8 mouse cellular contexts compared by ENCODE assay signal in the genomic region with DNA sequence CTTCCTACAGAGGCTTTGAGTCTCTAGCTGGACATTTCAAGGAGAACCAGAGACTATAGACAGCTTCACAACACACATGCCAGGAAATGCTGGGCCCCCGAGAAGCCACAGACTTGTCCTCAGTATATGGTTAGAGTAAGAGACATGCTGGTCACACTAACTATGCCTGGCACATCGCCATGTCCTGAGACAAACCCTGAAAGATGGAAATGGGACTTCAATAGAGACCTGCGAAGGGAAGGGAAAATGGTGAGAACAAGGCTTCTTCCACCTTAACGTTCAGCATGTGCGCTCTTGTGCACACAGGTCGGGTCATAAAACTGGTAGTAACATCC. TPM values are rescaled to one million over a fixed set of nuclear protein-coding genes. Genes with fewer than 3 reads are reported as not detected.
DNase-seq lines count a peak whose midpoint lies in the region; ATAC-seq and TF ChIP-seq lines count a peak whose summit lies in the region.

No protein-coding gene starts in this region.

- H3K4me1 ChIP-seq in ES-Bruce4 (ENCODE audit: control insufficient read depth, insufficient read depth, low read length), result no peaks in the 10 kb centered on the region
- H3K4me1 ChIP-seq in liver, embryonic 11.5 days (replicated peaks; ENCODE audit: control insufficient read depth, insufficient read depth, low read length), result peaks cover 13% of the 10 kb centered on the region
- H3K4me1 ChIP-seq in stomach, embryonic 15.5 days, result no peaks in the 10 kb centered on the region

- TF ChIP-seq POLR2A in ES-Bruce4 (IDR thresholded peaks at IDR 0.05; ENCODE audit: insufficient read depth, low read length), result no peak

- H3K27ac ChIP-seq in ES-Bruce4 (ENCODE audit: insufficient read depth, low read length), result no peak overlapping the region
- H3K27ac ChIP-seq in liver, embryonic 11.5 days (ENCODE audit: low read depth, low read length), result no peak overlapping the region
- no peak overlapping the region for H3K27ac ChIP-seq in stomach, embryonic 15.5 days

- 0 out of 4 replicates have a peak, but pooled peaks have one; percentile 2 to 3 for ATAC-seq in hematopoietic stem cell, adult 5-6 weeks (replicated peaks in 1 of 2; ENCODE audit: insufficient read depth in 1 of 2, low FRiP score in 2 of 2, low TSS enrichment in 1 of 2, low read depth in 1 of 2, poor library complexity in 2 of 2, severe bottlenecking in 2 of 2)
- ATAC-seq in liver, embryonic 11.5 days (replicated peaks; ENCODE audit: low FRiP score), result no peak
- no peak for ATAC-seq in stomach, embryonic 15.5 days (ENCODE audit: insufficient read depth, low FRiP score, low read depth)

- no peaks in the 10 kb centered on the region for H3K36me3 ChIP-seq in ES-Bruce4 (ENCODE audit: control insufficient read depth, insufficient read depth, low read length, poor library complexity, severe bottlenecking)
- no peaks in the 10 kb centered on the region for H3K36me3 ChIP-seq in liver, embryonic 11.5 days (ENCODE audit: control insufficient read depth, insufficient read depth, low read length)
- no peaks in the 10 kb centered on the region for H3K36me3 ChIP-seq in stomach, embryonic 15.5 days

- 26% methylated on average over 6 of the region's 6 CpGs for WGBS in liver, embryonic 11.5 days
- WGBS in stomach, embryonic 15.5 days, result 57% methylated on average over 6 of the region's 6 CpGs

- peak overlapping the region; percentile 84 for H3K4me2 ChIP-seq in liver, embryonic 11.5 days
- H3K4me2 ChIP-seq in stomach, embryonic 15.5 days, result peak overlapping the region; percentile 79

- H3K4me3 ChIP-seq in ES-Bruce4 (ENCODE audit: low read depth, low read length), result peak overlapping the region; percentile 5
- H3K4me3 ChIP-seq in liver, embryonic 11.5 days (ENCODE audit: low read depth, low read length), result peak overlapping the region; percentile 39
- H3K4me3 ChIP-seq in stomach, embryonic 15.5 days (replicated peaks), result peak overlapping the region; percentile 34

- no peak for TF ChIP-seq EP300 in ES-Bruce4 (IDR thresholded peaks at IDR 0.05; ENCODE audit: insufficient read depth, low read depth, low read length)

- no peaks in the 10 kb centered on the region for H3K9me3 ChIP-seq in ES-Bruce4 (replicated peaks; ENCODE audit: control insufficient read depth, insufficient read depth, low read length, poor library complexity, severe bottlenecking)
- no peaks in the 10 kb centered on the region for H3K9me3 ChIP-seq in liver, embryonic 11.5 days (ENCODE audit: control insufficient read depth, low read length)
- H3K9me3 ChIP-seq in stomach, embryonic 15.5 days, result no peaks in the 10 kb centered on the region

- DNase-seq in adrenal gland, postnatal 10 days, result peak; percentile 53
- DNase-seq in adrenal gland, postnatal 4 days (ENCODE audit: low spot score in 2 of 2), result no peak
- no peak for DNase-seq in liver, embryonic 11.5 days (ENCODE audit: low spot score)
- no peak for DNase-seq in c-Kit-positive CD71-positive TER-119-positive erythroid progenitor cells, embryonic 14.5 days (ENCODE audit: low spot score)
- DNase-seq in ovary, postnatal 36 days (ENCODE audit: low spot score), result no peak

- no peaks in the 10 kb centered on the region for H3K27me3 ChIP-seq in ES-Bruce4 (ENCODE audit: control insufficient read depth, insufficient read depth, low read length, poor library complexity, severe bottlenecking)
- peaks cover 10% of the 10 kb centered on the region; the same call in 1 of the 2 replicates for H3K27me3 ChIP-seq in liver, embryonic 11.5 days (replicated peaks; ENCODE audit: control insufficient read depth, insufficient read depth, low read length)
- H3K27me3 ChIP-seq in stomach, embryonic 15.5 days (replicated peaks), result no peaks in the 10 kb centered on the region

- no peak overlapping the region for H3K9ac ChIP-seq in ES-Bruce4 (ENCODE audit: low read depth, poor library complexity, severe bottlenecking)
- H3K9ac ChIP-seq in liver, embryonic 11.5 days (ENCODE audit: low read depth, low read length), result no peak overlapping the region
- H3K9ac ChIP-seq in stomach, embryonic 15.5 days, result no peak overlapping the region

- no peak for TF ChIP-seq CTCF in ES-Bruce4 (IDR thresholded peaks at IDR 0.05; ENCODE audit: low read depth, low read length)

RNA-seq across cellular contexts. Expression of a gene that starts 38.9 kb away (rescaled TPM):
- total RNA-seq in adrenal gland, postnatal 10 days (2021), result 10 to 100 TPM; 53.1 to 58.5 TPM
- total RNA-seq in adrenal gland, postnatal 4 days (2021), result 10 to 100 TPM; 59.5 to 71.3 TPM
- polyA plus RNA-seq in ES-Bruce4 (2011; ENCODE audit: insufficient read depth, insufficient read length, low read depth, missing spikeins), result 11.4 and 12.8 TPM in 2 replicates
- total RNA-seq in hematopoietic stem cell, adult 5-6 weeks (2017), result 1.4 and 3.9 TPM in 2 replicates
- polyA plus RNA-seq in liver, embryonic 11.5 days (2014; fragmentation: Nextera tagmentation; extraction: Ambion mirVana), result 7.7 and 8.2 TPM in 2 replicates
- 27.9 and 31.7 TPM in 2 replicates for polyA plus RNA-seq in stomach, embryonic 15.5 days (2015; fragmentation: Nextera tagmentation; extraction: Ambion mirVana)

Comparison
In these comparisons a context has a peak if more than half of its experiments do, and no peak if none do; other contexts are left out.
1. ATAC-seq: peak in hematopoietic stem cell, adult 5-6 weeks (2 of 2); none in liver, embryonic 11.5 days (single experiment) and stomach, embryonic 15.5 days (single experiment).
2. RNA of a gene that starts 38.9 kb away (total RNA-seq): 59.5 to 71.3 TPM in adrenal gland, postnatal 4 days and 53.1 to 58.5 TPM in adrenal gland, postnatal 10 days; 1.4 to 3.9 TPM in hematopoietic stem cell, adult 5-6 weeks; every median in the first group is over 10 times any median in the second.
3. Peak in every context shown above with its lines, with median percentiles within 50 percentile points of each other: H3K4me3 ChIP-seq.